Comparison of ENCODE assay signal across 7 mouse cellular contexts in the genomic region with DNA sequence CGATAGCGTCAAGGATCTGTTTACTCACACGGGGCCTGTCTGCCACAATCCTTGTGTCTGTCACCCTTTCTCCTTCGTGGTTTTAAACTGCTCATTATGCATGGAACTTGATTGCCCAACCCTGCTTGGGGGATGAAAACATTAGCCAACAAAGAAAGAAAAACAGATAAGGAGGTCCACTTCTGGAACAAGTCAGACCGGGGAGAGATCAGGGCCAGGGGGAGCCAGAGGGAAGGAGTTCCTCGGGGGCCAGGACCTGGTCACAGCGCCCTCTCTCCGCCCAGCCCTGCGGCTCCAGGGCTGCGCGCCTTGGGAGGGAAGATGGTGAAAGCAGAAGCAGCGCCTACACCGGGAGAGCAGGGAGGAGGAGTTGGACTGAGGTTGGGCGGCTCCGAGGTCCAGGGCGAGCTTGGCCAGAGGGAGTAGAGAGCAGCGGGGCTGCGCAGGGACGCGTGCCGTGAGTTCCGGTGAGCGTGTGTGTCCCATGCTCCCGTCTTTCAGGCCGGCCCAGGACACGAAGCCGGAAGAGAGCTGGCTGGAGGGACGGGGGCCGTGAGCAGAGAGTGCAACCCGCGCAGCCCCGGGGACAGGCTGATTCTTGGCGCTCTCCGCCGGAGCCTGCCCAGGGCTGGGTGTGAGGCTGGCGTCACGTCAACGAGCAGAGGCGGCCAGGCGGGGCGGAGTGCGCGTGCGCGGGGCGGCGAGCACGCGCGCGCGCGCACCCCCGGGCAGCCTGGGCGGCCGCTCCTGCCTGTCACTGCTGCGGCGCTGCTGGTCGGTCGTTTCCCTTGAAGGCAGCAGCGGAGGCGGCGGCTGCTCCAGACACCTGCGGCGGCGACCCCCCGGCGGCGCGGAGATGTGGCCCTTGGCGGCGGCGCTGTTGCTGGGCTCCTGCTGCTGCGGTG. TPM values are rescaled to one million over a fixed set of nuclear protein-coding genes. Genes with fewer than 3 reads are reported as not detected.
DNase-seq lines count a peak whose midpoint lies in the region; ATAC-seq and TF ChIP-seq lines count a peak whose summit lies in the region.

No protein-coding gene starts in this region.

- peaks cover 24% of the 10 kb centered on the region for H3K4me1 ChIP-seq in embryonic facial prominence, embryonic 13.5 days
- peaks cover 8% of the 10 kb centered on the region; the same call in 1 of the 2 replicates for H3K4me1 ChIP-seq in kidney, adult 2 months (ENCODE audit: control insufficient read depth, insufficient read depth, low read length)
- H3K4me1 ChIP-seq in limb, embryonic 12.5 days (replicated peaks): peaks cover 5% of the 10 kb centered on the region
- H3K4me1 ChIP-seq in midbrain, embryonic 15.5 days: peaks cover 8% of the 10 kb centered on the region; the same call in 1 of the 2 replicates
- H3K4me1 ChIP-seq in spleen, adult 2 months (ENCODE audit: control insufficient read depth, insufficient read depth, insufficient read length): peaks cover 18% of the 10 kb centered on the region

- H3K9me3 ChIP-seq in embryonic facial prominence, embryonic 13.5 days: no peaks in the 10 kb centered on the region
- H3K9me3 ChIP-seq in limb, embryonic 12.5 days: no peaks in the 10 kb centered on the region
- no peaks in the 10 kb centered on the region for H3K9me3 ChIP-seq in midbrain, embryonic 15.5 days

- H3K9ac ChIP-seq in embryonic facial prominence, embryonic 13.5 days: peak overlapping the region; percentile 94
- H3K9ac ChIP-seq in limb, embryonic 12.5 days (replicated peaks): peak overlapping the region; percentile 85
- peak overlapping the region; percentile 94 for H3K9ac ChIP-seq in midbrain, embryonic 15.5 days

- peak overlapping the region; percentile 98 for H3K27ac ChIP-seq in embryonic facial prominence, embryonic 13.5 days
- peak overlapping the region; percentile 96 for H3K27ac ChIP-seq in kidney, adult 2 months (ENCODE audit: insufficient read depth, low read depth, low read length)
- H3K27ac ChIP-seq in limb, embryonic 12.5 days: peak overlapping the region; percentile 97
- H3K27ac ChIP-seq in midbrain, embryonic 15.5 days: peak overlapping the region; percentile 98
- peak overlapping the region; percentile 100 for H3K27ac ChIP-seq in spleen, adult 2 months (ENCODE audit: insufficient read depth, low read length)

- TF ChIP-seq CTCF in kidney, adult 2 months (conservative IDR thresholded peaks at IDR 0.05; ENCODE audit: insufficient read depth, insufficient read length, low read depth, low read length): peak; percentile 29; the same call in 1 of the 2 replicates
- TF ChIP-seq CTCF in spleen, adult 2 months (IDR thresholded peaks at IDR 0.05; ENCODE audit: extremely low read depth, insufficient read depth, insufficient read length, insufficient replicate concordance): peak; percentile 14; the same call in 1 of the 2 replicates

- peak overlapping the region; percentile 76 for H3K4me2 ChIP-seq in embryonic facial prominence, embryonic 13.5 days
- peak overlapping the region; percentile 72 for H3K4me2 ChIP-seq in limb, embryonic 12.5 days
- H3K4me2 ChIP-seq in midbrain, embryonic 15.5 days: peak overlapping the region; percentile 57

- peak; percentile 94 for ATAC-seq in embryonic facial prominence, embryonic 13.5 days (ENCODE audit: insufficient number of reproducible peaks, insufficient read depth, low FRiP score, low TSS enrichment, low read depth)
- peak; percentile 96 for ATAC-seq in limb, embryonic 12.5 days (ENCODE audit: insufficient number of reproducible peaks, insufficient read depth, low FRiP score, low TSS enrichment, low read depth)
- peak; percentile 96 for ATAC-seq in midbrain, embryonic 15.5 days (replicated peaks)

- H3K4me3 ChIP-seq in embryonic facial prominence, embryonic 13.5 days: peak overlapping the region; percentile 86
- peak overlapping the region; percentile 72 for H3K4me3 ChIP-seq in kidney, adult 2 months (ENCODE audit: insufficient read depth, low read depth, low read length)
- H3K4me3 ChIP-seq in limb, embryonic 12.5 days (replicated peaks): peak overlapping the region; percentile 90
- H3K4me3 ChIP-seq in midbrain, embryonic 15.5 days: peak overlapping the region; percentile 95
- H3K4me3 ChIP-seq in spleen, adult 2 months (ENCODE audit: extremely low read depth, insufficient read depth, insufficient read length): peak overlapping the region; percentile 89

- TF ChIP-seq POLR2A in kidney, adult 2 months (IDR thresholded peaks at IDR 0.05; ENCODE audit: low read depth, low read length): no peak
- TF ChIP-seq POLR2A in spleen, adult 2 months (IDR thresholded peaks at IDR 0.05; ENCODE audit: low read depth, low read length): peak; percentile 90

- DNase-seq in adrenal gland, postnatal 14 days: peak; percentile 97
- peak; percentile 93 to 97 for DNase-seq in heart, adult 18-20 months
- peak; percentile 96 for DNase-seq in kidney, adult 2 months
- peak; percentile 69 to 87 for DNase-seq in spleen, adult 2 months (ENCODE audit: low read depth in 1 of 2, low spot score in 2 of 2)

- WGBS in embryonic facial prominence, embryonic 13.5 days: under 1% methylated on average over 69 of the region's 74 CpGs
- under 1% methylated on average over 74 of the region's 74 CpGs for WGBS in kidney, adult 2 months
- WGBS in limb, embryonic 12.5 days: 2% methylated on average over 69 of the region's 74 CpGs
- under 1% methylated on average over 64 of the region's 74 CpGs for WGBS in midbrain, embryonic 15.5 days
- under 1% methylated on average over 70 of the region's 74 CpGs for WGBS in spleen, adult 2 months

- H3K36me3 ChIP-seq in embryonic facial prominence, embryonic 13.5 days: no peaks in the 10 kb centered on the region
- H3K36me3 ChIP-seq in kidney, adult 2 months (ENCODE audit: control insufficient read depth, insufficient read depth, low read length): no peaks in the 10 kb centered on the region
- no peaks in the 10 kb centered on the region for H3K36me3 ChIP-seq in limb, embryonic 12.5 days
- no peaks in the 10 kb centered on the region for H3K36me3 ChIP-seq in midbrain, embryonic 15.5 days (replicated peaks)
- peaks cover 4% of the 10 kb centered on the region for H3K36me3 ChIP-seq in spleen, adult 2 months (ENCODE audit: control insufficient read depth, insufficient read depth, low read length)

- no peaks in the 10 kb centered on the region for H3K27me3 ChIP-seq in embryonic facial prominence, embryonic 13.5 days
- H3K27me3 ChIP-seq in kidney, adult 2 months (replicated peaks; ENCODE audit: control insufficient read depth, insufficient read depth, low read length): no peaks in the 10 kb centered on the region
- H3K27me3 ChIP-seq in limb, embryonic 12.5 days: no peaks in the 10 kb centered on the region
- no peaks in the 10 kb centered on the region for H3K27me3 ChIP-seq in midbrain, embryonic 15.5 days (replicated peaks)
- H3K27me3 ChIP-seq in spleen, adult 2 months (ENCODE audit: control insufficient read depth, insufficient read depth, low read length): no peaks in the 10 kb centered on the region

RNA-seq across cellular contexts. Expression of gene Cd47, which starts 54.9 kb away (rescaled TPM):
- total RNA-seq in adrenal gland, postnatal 14 days (2021): 126 and 128 TPM in 2 replicates
- polyA plus RNA-seq in embryonic facial prominence, embryonic 13.5 days (2015; fragmentation: Nextera tagmentation; extraction: Ambion mirVana): 70.1 and 83.0 TPM in 2 replicates
- total RNA-seq in heart, adult 18-20 months (2021): 10 to 100 TPM; 79.4 to 84.7 TPM
- 28.8 and 36.5 TPM in 2 replicates for polyA plus RNA-seq in kidney, adult 2 months (2012; rRNA removed)
- polyA plus RNA-seq in limb, embryonic 12.5 days (2016; fragmentation: Nextera tagmentation; extraction: Ambion mirVana): 40.0 TPM in 2 replicates
- polyA plus RNA-seq in midbrain, embryonic 15.5 days (2015; fragmentation: Nextera tagmentation; extraction: Ambion mirVana): 131 and 134 TPM in 2 replicates
- polyA plus RNA-seq in spleen, adult 2 months (2012; rRNA removed): 56.8 and 83.9 TPM in 2 replicates

Comparison
In these comparisons a context has a peak if more than half of its experiments do, and no peak if none do; other contexts are left out.
1. Peak in every context shown above with its lines: DNase-seq, ATAC-seq, H3K4me3 ChIP-seq and H3K27ac ChIP-seq.